ENCODE assay signal across 23 mouse cellular contexts in genomic region chr9:29812685-29813084, GRCm38 (mm10).
DNase-seq lines count a peak whose midpoint lies in the region; ATAC-seq and TF ChIP-seq lines count a peak whose summit lies in the region.
"Had no signal": no experiment of that assay in that cellular context is flagged by ENCODE, and none has a peak within 500 bp of the region (broad histone marks: within the 10 kb centered on the region; RNA-seq: fewer than 3 reads in every experiment).

No protein-coding gene starts in this region.

- ATAC-seq in hindbrain, embryonic 16.5 days = no peak
- ATAC-seq in kidney, embryonic 16.5 days (ENCODE audit: low FRiP score, low TSS enrichment) = no peak
- no peak for ATAC-seq in liver, embryonic 11.5 days (replicated peaks; ENCODE audit: low FRiP score)
- ATAC-seq: activated CD4-positive, CD25-positive, alpha-beta regulatory T cell, adult 4 months; CD4-positive, CD25-positive, alpha-beta regulatory T cell, adult 4 months; forebrain, embryonic 13.5 days; Patski had no signal

- no peak for DNase-seq in hindbrain, embryonic 10.5 days (ENCODE audit: low spot score)
- DNase-seq in kidney, adult 2 months = peak; percentile 69
- peak; percentile 69 for DNase-seq in kidney, adult 9 months
- no peak for DNase-seq in kidney, postnatal 14 days
- DNase-seq in liver, adult 2 months (ENCODE audit: extremely low read depth, low read depth, low spot score) = peak; percentile 14
- DNase-seq in liver, embryonic 11.5 days (ENCODE audit: low spot score) = no peak
- DNase-seq: adrenal gland, adult 8-10 months; adrenal gland, postnatal 14 days; adrenal gland, postnatal 36 days; B cell, adult 2 months; cerebellum, adult 11-12 months; cerebellum, adult 9-10 months; cerebellum, postnatal 25 days had no signal

- TF ChIP-seq POLR2A in kidney, adult 2 months (IDR thresholded peaks at IDR 0.05; ENCODE audit: low read depth, low read length) = no peak
- TF ChIP-seq POLR2A in liver, adult 2 months (IDR thresholded peaks at IDR 0.05; ENCODE audit: extremely low read depth, insufficient read depth, low read length) = no peak

- H3K4me3 ChIP-seq in hindbrain, embryonic 16.5 days (ENCODE audit: low read length) = no peak overlapping the region
- no peak overlapping the region for H3K4me3 ChIP-seq in hindbrain, embryonic 10.5 days
- H3K4me3 ChIP-seq in kidney, adult 2 months (ENCODE audit: insufficient read depth, low read depth, low read length) = no peak overlapping the region
- H3K4me3 ChIP-seq in kidney, embryonic 16.5 days (ENCODE audit: low read length) = no peak overlapping the region
- H3K4me3 ChIP-seq in liver, adult 2 months (ENCODE audit: insufficient read depth, low read depth, low read length) = no peak overlapping the region
- H3K4me3 ChIP-seq in liver, embryonic 11.5 days (ENCODE audit: low read depth, low read length) = no peak overlapping the region
- H3K4me3 ChIP-seq: embryonic facial prominence, embryonic 10.5 days; embryonic facial prominence, embryonic 12.5 days; forebrain, embryonic 13.5 days had no signal

- H3K79me2 ChIP-seq in liver, adult 2 months (ENCODE audit: control insufficient read depth, insufficient read depth, low read length) = no peaks in the 10 kb centered on the region

- no peaks in the 10 kb centered on the region for H3K4me1 ChIP-seq in hindbrain, embryonic 16.5 days (ENCODE audit: control insufficient read depth, insufficient read depth, low read depth, low read length)
- peaks cover 1% of the 10 kb centered on the region for H3K4me1 ChIP-seq in hindbrain, embryonic 10.5 days (replicated peaks)
- H3K4me1 ChIP-seq in kidney, adult 2 months (ENCODE audit: control insufficient read depth, insufficient read depth, low read length) = peaks cover 4% of the 10 kb centered on the region; the same call in 1 of the 2 replicates
- no peaks in the 10 kb centered on the region for H3K4me1 ChIP-seq in kidney, embryonic 16.5 days (ENCODE audit: insufficient read depth, low read length)
- H3K4me1 ChIP-seq in liver, adult 2 months (ENCODE audit: control insufficient read depth, insufficient read depth, low read length) = no peaks in the 10 kb centered on the region
- no peaks in the 10 kb centered on the region for H3K4me1 ChIP-seq in liver, embryonic 11.5 days (replicated peaks; ENCODE audit: control insufficient read depth, insufficient read depth, low read length)
- H3K4me1 ChIP-seq: embryonic facial prominence, embryonic 10.5 days; embryonic facial prominence, embryonic 12.5 days had no signal

- H3K9ac ChIP-seq in hindbrain, embryonic 16.5 days (ENCODE audit: low read depth, low read length) = no peak overlapping the region
- no peak overlapping the region for H3K9ac ChIP-seq in kidney, embryonic 16.5 days (replicated peaks; ENCODE audit: low read length)
- H3K9ac ChIP-seq in liver, adult 2 months (ENCODE audit: low read depth, low read length) = no peak overlapping the region
- H3K9ac ChIP-seq in liver, embryonic 11.5 days (ENCODE audit: low read depth, low read length) = no peak overlapping the region
- H3K9ac ChIP-seq: embryonic facial prominence, embryonic 12.5 days; forebrain, embryonic 13.5 days had no signal

- H3K27me3 ChIP-seq in hindbrain, embryonic 16.5 days (replicated peaks; ENCODE audit: control insufficient read depth, insufficient read depth, low read length) = no peaks in the 10 kb centered on the region
- no peaks in the 10 kb centered on the region for H3K27me3 ChIP-seq in hindbrain, embryonic 10.5 days (ENCODE audit: insufficient read depth, poor library complexity, severe bottlenecking)
- no peaks in the 10 kb centered on the region for H3K27me3 ChIP-seq in kidney, adult 2 months (replicated peaks; ENCODE audit: control insufficient read depth, insufficient read depth, low read length)
- H3K27me3 ChIP-seq in kidney, embryonic 16.5 days (ENCODE audit: insufficient read depth, low read length) = no peaks in the 10 kb centered on the region
- H3K27me3 ChIP-seq in liver, adult 2 months (ENCODE audit: control insufficient read depth, insufficient read depth, low read length) = no peaks in the 10 kb centered on the region
- no peaks in the 10 kb centered on the region for H3K27me3 ChIP-seq in liver, embryonic 11.5 days (replicated peaks; ENCODE audit: control insufficient read depth, insufficient read depth, low read length)
- H3K27me3 ChIP-seq: CH12.LX; embryonic facial prominence, embryonic 12.5 days had no signal

- H3K4me2 ChIP-seq in hindbrain, embryonic 16.5 days (ENCODE audit: low read length) = no peak overlapping the region
- H3K4me2 ChIP-seq in kidney, embryonic 16.5 days (replicated peaks; ENCODE audit: low read depth, low read length) = no peak overlapping the region
- H3K4me2 ChIP-seq in liver, embryonic 11.5 days = no peak overlapping the region
- H3K4me2 ChIP-seq: embryonic facial prominence, embryonic 12.5 days; forebrain, embryonic 13.5 days had no signal

- no peaks in the 10 kb centered on the region for H3K9me3 ChIP-seq in hindbrain, embryonic 16.5 days (ENCODE audit: control insufficient read depth, low read length)
- no peaks in the 10 kb centered on the region for H3K9me3 ChIP-seq in hindbrain, embryonic 10.5 days
- no peaks in the 10 kb centered on the region for H3K9me3 ChIP-seq in kidney, embryonic 16.5 days (ENCODE audit: low read length)
- H3K9me3 ChIP-seq in liver, embryonic 11.5 days (ENCODE audit: control insufficient read depth, low read length) = no peaks in the 10 kb centered on the region
- H3K9me3 ChIP-seq: embryonic facial prominence, embryonic 10.5 days; embryonic facial prominence, embryonic 12.5 days; forebrain, embryonic 13.5 days had no signal

- H3K27ac ChIP-seq in hindbrain, embryonic 16.5 days (ENCODE audit: low read depth, low read length) = peak overlapping the region; percentile 34; the same call in 1 of the 2 replicates
- no peak overlapping the region for H3K27ac ChIP-seq in hindbrain, embryonic 10.5 days
- H3K27ac ChIP-seq in kidney, adult 2 months (ENCODE audit: insufficient read depth, low read depth, low read length) = no peak overlapping the region
- no peak overlapping the region for H3K27ac ChIP-seq in kidney, embryonic 16.5 days (ENCODE audit: low read length)
- no peak overlapping the region for H3K27ac ChIP-seq in liver, adult 2 months (replicated peaks; ENCODE audit: insufficient read depth, low read depth, low read length)
- no peak overlapping the region for H3K27ac ChIP-seq in liver, embryonic 11.5 days (ENCODE audit: low read depth, low read length)
- H3K27ac ChIP-seq: embryonic facial prominence, embryonic 10.5 days; embryonic facial prominence, embryonic 12.5 days; forebrain, embryonic 13.5 days had no signal

- TF ChIP-seq CTCF in kidney, adult 2 months (conservative IDR thresholded peaks at IDR 0.05; ENCODE audit: insufficient read depth, insufficient read length, low read depth, low read length) = no peak
- TF ChIP-seq CTCF in liver, adult 2 months (IDR thresholded peaks at IDR 0.05; ENCODE audit: low read depth, low read length) = no peak

- H3K36me3 ChIP-seq in hindbrain, embryonic 16.5 days (ENCODE audit: control insufficient read depth, insufficient read depth, low read length) = no peaks in the 10 kb centered on the region
- no peaks in the 10 kb centered on the region for H3K36me3 ChIP-seq in hindbrain, embryonic 10.5 days
- no peaks in the 10 kb centered on the region for H3K36me3 ChIP-seq in kidney, adult 2 months (ENCODE audit: control insufficient read depth, insufficient read depth, low read length)
- H3K36me3 ChIP-seq in kidney, embryonic 16.5 days (ENCODE audit: insufficient read depth, low read length) = no peaks in the 10 kb centered on the region
- H3K36me3 ChIP-seq in liver, adult 2 months (ENCODE audit: control insufficient read depth, insufficient read depth, low read length) = no peaks in the 10 kb centered on the region
- H3K36me3 ChIP-seq in liver, embryonic 11.5 days (ENCODE audit: control insufficient read depth, insufficient read depth, low read length) = no peaks in the 10 kb centered on the region
- H3K36me3 ChIP-seq: embryonic facial prominence, embryonic 10.5 days; embryonic facial prominence, embryonic 12.5 days; G1E had no signal

- WGBS in hindbrain, embryonic 16.5 days = 82% methylated on average over 5 of the region's 5 CpGs
- 88% methylated on average over 5 of the region's 5 CpGs for WGBS in hindbrain, embryonic 10.5 days
- WGBS in kidney, adult 2 months = 64% methylated on average over 5 of the region's 5 CpGs
- WGBS in kidney, embryonic 16.5 days = 88% methylated on average over 5 of the region's 5 CpGs
- WGBS in liver, adult 2 months = 81% methylated on average over 5 of the region's 5 CpGs
- 81% methylated on average over 5 of the region's 5 CpGs for WGBS in liver, embryonic 11.5 days

Comparison
In these comparisons a context has a peak if more than half of its experiments do, and no peak if none do; other contexts are left out.
1. DNase-seq: peak in kidney, adult 2 months (single experiment), kidney, adult 9 months (single experiment) and liver, adult 2 months (single experiment); none in hindbrain, embryonic 10.5 days (single experiment), kidney, postnatal 14 days (single experiment) and liver, embryonic 11.5 days (single experiment).